Mouse (Mus musculus): ENCODE results near the gene Jtb.

DNA sequence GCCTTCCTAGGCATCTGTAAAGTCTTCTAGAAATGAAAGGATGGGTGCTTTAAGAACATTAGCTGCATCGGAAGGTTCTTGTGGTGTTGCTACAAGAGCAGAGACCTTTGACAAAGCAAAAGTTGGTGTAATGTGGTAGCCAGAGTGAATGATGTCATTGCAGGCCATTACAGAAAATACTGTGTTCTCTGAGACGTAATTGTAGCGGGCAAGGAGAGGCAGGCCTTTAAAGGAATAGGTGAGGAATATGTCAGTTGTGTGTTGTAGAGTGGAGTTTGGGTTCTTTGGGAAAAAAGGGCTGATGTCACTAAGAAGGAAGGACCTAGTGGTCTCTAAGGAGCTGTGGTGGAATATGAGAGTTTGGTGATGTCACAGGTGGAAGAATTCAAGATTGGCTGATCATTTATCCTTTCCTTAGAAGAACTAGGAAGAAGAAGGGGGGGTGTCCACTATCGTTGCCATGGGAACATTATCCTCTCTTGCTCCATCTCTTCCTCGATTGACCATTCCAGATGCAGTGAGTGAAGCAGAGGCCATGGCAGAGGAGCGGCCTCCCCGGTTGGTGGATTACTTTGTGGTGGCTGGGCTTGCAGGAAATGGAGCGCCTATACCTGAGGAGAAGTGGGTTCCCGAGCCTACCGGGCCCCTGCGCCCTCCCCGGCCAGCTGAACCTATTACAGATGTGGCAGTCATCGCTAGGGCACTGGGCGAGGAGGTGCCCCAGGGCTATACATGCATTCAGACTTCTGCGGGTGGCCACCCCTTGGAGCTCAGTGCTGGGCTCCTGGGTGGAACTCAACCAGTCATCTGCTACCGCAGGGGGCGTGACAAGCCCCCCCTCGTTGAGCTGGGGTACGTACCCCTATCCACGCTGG is 35.7 kb downstream of the Jtb start:
- TF ChIP-seq EP300 (IDR thresholded peaks at IDR 0.05; ENCODE audit: low read depth) (no peak), CTCF (IDR thresholded peaks at IDR 0.05; ENCODE audit: low read depth) (no peak)
